Mouse (Mus musculus) limb, embryonic 15.5 days (tissue): Measurements from ENCODE around the gene Nup43. TPM values are rescaled to one million over a fixed set of nuclear protein-coding genes. Genes with fewer than 3 reads are reported as not detected.
"Not testable (repeated sequence)": the region's sequence is repeated elsewhere in the genome, so short reads cannot be mapped to it uniquely, and the experiment has no call there.

Source experiments
- ATAC-seq: fragments of 200-750 bp; cut with Nextera tagmentation; 2 replicates; pipeline ENCODE4 v1.8.0; 2017; ENCODE audit warnings: low read depth, moderate TSS enrichment; ENCODE audit not compliant: insufficient number of reproducible peaks, low FRiP score, low TSS enrichment
- H3K27ac ChIP-seq: fragments of 300-500 bp; sonication (generic); 2 replicates; pipeline ENCODE4 v1.5.1; 2015; ENCODE audit warnings: moderate library complexity, mild to moderate bottlenecking, inconsistent platforms
- H3K27me3 ChIP-seq: fragments of 300-500 bp; sonication (generic); 2 replicates; pipeline ENCODE4 v1.6.1; 2015; ENCODE audit warnings: inconsistent platforms
- H3K36me3 ChIP-seq: fragments of 300-500 bp; sonication (generic); 2 replicates; pipeline ENCODE4 v1.6.1; 2015; ENCODE audit warnings: inconsistent platforms
- H3K4me1 ChIP-seq: fragments of 300-500 bp; sonication (generic); 2 replicates; pipeline ENCODE4 v1.6.1; 2015; ENCODE audit warnings: inconsistent platforms
- H3K4me2 ChIP-seq: fragments of 300-500 bp; sonication (generic); 2 replicates; pipeline ENCODE4 v1.6.1; 2015; ENCODE audit warnings: mild to moderate bottlenecking, inconsistent platforms
- H3K4me3 ChIP-seq: fragments of 300-500 bp; sonication (generic); 2 replicates; pipeline ENCODE4 v1.5.1; 2015; ENCODE audit warnings: mild to moderate bottlenecking, inconsistent platforms
- H3K9ac ChIP-seq: fragments of 300-500 bp; sonication (generic); 2 replicates; pipeline ENCODE4 v1.6.1; 2015; ENCODE audit warnings: inconsistent platforms
- H3K9me3 ChIP-seq: fragments of 300-500 bp; sonication (generic); 2 replicates; pipeline ENCODE4 v1.6.1; 2016; ENCODE audit warnings: inconsistent platforms
- WGBS: fragments of 180-500 bp; shearing (Covaris S2); methylation state at CpG from one replicate; pipeline ENCODE4 v1.1.7; 2015; 5-methylcytosine and 5-hydroxymethylcytosine counted together
- polyA plus RNA-seq: library from polyadenylated mRNA; unstranded; fragments of >200 nt; fragmentation: Nextera tagmentation; extraction: Ambion mirVana; gene quantifications from 2 replicates; pipeline ENCODE4 v1.2.1, GENCODE M21; 2015

The Nup43 gene
- polyA plus RNA-seq = 39.3 and 41.4 TPM in 2 replicates

- no peaks in the 10 kb centered on the region for H3K9me3 ChIP-seq
These were observed at the start of gene Nup43 for GRCm38 (mm10) chr10:7667342-7667802. Nup43 (plus strand) TSS chr10:7667503.

GRCm38 (mm10) chr10:7617556-7617955 lies 49.7 kb upstream of the Nup43 start:
- H3K4me2 ChIP-seq, H3K9ac ChIP-seq, H3K9me3 ChIP-seq, H3K4me3 ChIP-seq, H3K4me1 ChIP-seq, H3K36me3 ChIP-seq, H3K27ac ChIP-seq, ATAC-seq, H3K27me3 ChIP-seq: not testable (repeated sequence)
- WGBS = 58% methylated on average over 3 of the region's 3 CpGs

More at GRCm38 (mm10) chr10:7667342-7667802, at the start of gene Nup43:
- H3K27me3 ChIP-seq = no peaks in the 10 kb centered on the region
- WGBS = 0% methylated on average over 24 of the region's 24 CpGs
- H3K4me3 ChIP-seq = peak within 1 kb of the TSS; percentile 81
- peak within 1 kb of the TSS; percentile 85 for H3K27ac ChIP-seq
- peak within 1 kb of the TSS; percentile 63 for H3K9ac ChIP-seq
- H3K36me3 ChIP-seq = peaks cover 22% of the 10 kb centered on the region
- peaks cover 15% of the 10 kb centered on the region; the same call in 1 of the 2 replicates for H3K4me1 ChIP-seq
- peak; percentile 84 for ATAC-seq
- peak within 1 kb of the TSS; percentile 73 for H3K4me2 ChIP-seq

GRCm38 (mm10) chr10:7619821-7620241 lies 47.5 kb upstream of the Nup43 start:
- H3K4me2 ChIP-seq = no peak overlapping the region
- 0 out of 2 replicates have a peak, but pooled peaks have one; percentile 35 for ATAC-seq
- H3K4me3 ChIP-seq = no peak overlapping the region
- H3K27me3 ChIP-seq = no peaks in the 10 kb centered on the region
- no peaks in the 10 kb centered on the region for H3K36me3 ChIP-seq
- no peaks in the 10 kb centered on the region for H3K9me3 ChIP-seq
- no peak overlapping the region for H3K27ac ChIP-seq
- H3K4me1 ChIP-seq = no peaks in the 10 kb centered on the region
- no peak overlapping the region for H3K9ac ChIP-seq
- WGBS = 90% methylated on average over 3 of the region's 5 CpGs

- H3K4me1 ChIP-seq = no peaks in the 10 kb centered on the region
- whole genome bisulfite sequencing = 73% methylated on average over 5 of the region's 5 CpGs
- no peaks in the 10 kb centered on the region for H3K27me3 ChIP-seq
- no peak overlapping the region for H3K27ac ChIP-seq
- H3K9me3 ChIP-seq = no peaks in the 10 kb centered on the region
- H3K4me2 ChIP-seq = no peak overlapping the region
- ATAC-seq = no peak
- no peaks in the 10 kb centered on the region for H3K36me3 ChIP-seq
- no peak overlapping the region for H3K4me3 ChIP-seq
- H3K9ac ChIP-seq = no peak overlapping the region
These were observed 46.6 kb upstream of the Nup43 start for GRCm38 (mm10) chr10:7620723-7621122.

GRCm38 (mm10) chr10:7622378-7622777 lies 44.9 kb upstream of the Nup43 start:
- Histone ChIP-seq H3K27ac (no peak overlapping the region), H3K4me2 (no peak overlapping the region), H3K9me3 (no peaks in the 10 kb centered on the region), H3K27me3 (no peaks in the 10 kb centered on the region), H3K4me1 (no peaks in the 10 kb centered on the region), H3K9ac (no peak overlapping the region), H3K4me3 (no peak overlapping the region), H3K36me3 (no peaks in the 10 kb centered on the region)
- ATAC-seq = no peak
- 91% methylated on average over 3 of the region's 3 CpGs for WGBS

GRCm38 (mm10) chr10:7623861-7624518 lies 43.3 kb upstream of the Nup43 start:
- Histone ChIP-seq H3K27me3 (no peaks in the 10 kb centered on the region), H3K9me3 (no peaks in the 10 kb centered on the region), H3K27ac (no peak overlapping the region), H3K9ac (no peak overlapping the region), H3K4me2 (no peak overlapping the region), H3K36me3 (peaks cover under 1% of the 10 kb centered on the region), H3K4me3 (no peak overlapping the region), H3K4me1 (no peaks in the 10 kb centered on the region)
- WGBS = 95% methylated on average over 3 of the region's 3 CpGs
- ATAC-seq = no peak

- ATAC-seq = no peak
- Histone ChIP-seq H3K4me2 (no peak overlapping the region), H3K9me3 (no peaks in the 10 kb centered on the region), H3K9ac (no peak overlapping the region), H3K4me3 (no peak overlapping the region), H3K4me1 (no peaks in the 10 kb centered on the region), H3K27ac (no peak overlapping the region), H3K27me3 (no peaks in the 10 kb centered on the region), H3K36me3 (peaks cover 27% of the 10 kb centered on the region)
- WGBS = 90% methylated on average over 4 of the region's 4 CpGs
These were observed 38.2 kb upstream of the Nup43 start for GRCm38 (mm10) chr10:7629092-7629491.

GRCm38 (mm10) chr10:7630286-7630685 lies 37.0 kb upstream of the Nup43 start:
- no peaks in the 10 kb centered on the region for H3K4me1 ChIP-seq
- H3K27me3 ChIP-seq = no peaks in the 10 kb centered on the region
- no peak overlapping the region for H3K4me3 ChIP-seq
- 84% methylated on average over 5 of the region's 5 CpGs for WGBS
- no peaks in the 10 kb centered on the region for H3K9me3 ChIP-seq
- no peak for ATAC-seq
- H3K4me2 ChIP-seq = no peak overlapping the region
- H3K9ac ChIP-seq = no peak overlapping the region
- H3K36me3 ChIP-seq = peaks cover 27% of the 10 kb centered on the region
- H3K27ac ChIP-seq = no peak overlapping the region

- H3K27ac ChIP-seq = no peak overlapping the region
- no peak overlapping the region for H3K9ac ChIP-seq
- WGBS = 81% methylated on average over 16 of the region's 16 CpGs
- no peak overlapping the region for H3K4me3 ChIP-seq
- no peaks in the 10 kb centered on the region for H3K9me3 ChIP-seq
- no peak overlapping the region for H3K4me2 ChIP-seq
- no peak for ATAC-seq
- H3K27me3 ChIP-seq = no peaks in the 10 kb centered on the region
- no peaks in the 10 kb centered on the region for H3K4me1 ChIP-seq
- peaks cover 27% of the 10 kb centered on the region for H3K36me3 ChIP-seq
These were observed 36.2 kb upstream of the Nup43 start for GRCm38 (mm10) chr10:7630951-7631720.

- H3K4me3 ChIP-seq = no peak overlapping the region
- H3K9ac ChIP-seq = no peak overlapping the region
- no peaks in the 10 kb centered on the region for H3K4me1 ChIP-seq
- H3K36me3 ChIP-seq = peaks cover 61% of the 10 kb centered on the region
- H3K27me3 ChIP-seq = no peaks in the 10 kb centered on the region
- H3K9me3 ChIP-seq = no peaks in the 10 kb centered on the region
- H3K4me2 ChIP-seq = no peak overlapping the region
- WGBS = 95% methylated on average over 12 of the region's 12 CpGs
- no peak for ATAC-seq
- no peak overlapping the region for H3K27ac ChIP-seq
These were observed 26.9 kb upstream of the Nup43 start for GRCm38 (mm10) chr10:7640366-7640765.

- no peak for ATAC-seq
- WGBS = 93% methylated on average over 2 of the region's 2 CpGs
- no peak overlapping the region for H3K27ac ChIP-seq
- H3K9me3 ChIP-seq = no peaks in the 10 kb centered on the region
- no peak overlapping the region for H3K4me3 ChIP-seq
- H3K27me3 ChIP-seq = no peaks in the 10 kb centered on the region
- peaks cover 50% of the 10 kb centered on the region for H3K36me3 ChIP-seq
- no peaks in the 10 kb centered on the region for H3K4me1 ChIP-seq
- no peak overlapping the region for H3K9ac ChIP-seq
- H3K4me2 ChIP-seq = no peak overlapping the region
These were observed 21.4 kb upstream of the Nup43 start for GRCm38 (mm10) chr10:7645911-7646310.

GRCm38 (mm10) chr10:7649059-7649458 lies 18.2 kb upstream of the Nup43 start:
- Histone ChIP-seq H3K4me3 (no peak overlapping the region), H3K36me3 (peaks cover 33% of the 10 kb centered on the region), H3K4me1 (no peaks in the 10 kb centered on the region), H3K4me2 (no peak overlapping the region), H3K27ac (no peak overlapping the region), H3K9me3 (no peaks in the 10 kb centered on the region), H3K27me3 (no peaks in the 10 kb centered on the region), H3K9ac (no peak overlapping the region)
- ATAC-seq = no peak
- 90% methylated on average over 4 of the region's 4 CpGs for WGBS
